Mouse (Mus musculus): ENCODE data around the gene Allc.
A peak's percentile ranks its signal among the peaks of the same experiment; 100 is the strongest.

Allc gene

DNA sequence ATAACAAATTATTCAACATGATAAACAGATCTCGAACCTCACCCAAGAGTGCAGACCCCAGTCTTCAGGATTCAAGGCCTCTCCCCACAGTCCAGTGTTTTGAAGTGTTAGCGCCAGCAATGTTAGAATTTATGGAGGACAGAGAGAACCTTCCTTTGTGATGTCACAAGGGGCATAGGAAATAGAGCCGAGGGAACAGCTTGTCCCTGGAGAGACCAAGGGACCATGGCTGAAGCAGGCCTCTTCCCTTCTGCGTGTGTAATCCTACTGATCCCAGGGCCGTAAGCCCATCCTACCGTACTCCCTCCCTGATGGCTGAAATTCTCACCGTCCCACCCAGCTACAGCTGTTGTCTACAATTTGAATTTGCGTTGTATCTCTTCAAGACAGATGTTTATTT, at the start of gene Allc:
Gene Allc (minus strand): TSS at position 101 of the 400 bp plus-strand sequence.
- no peak for DNase-seq (ENCODE audit: low read depth, low spot score)

DNA sequence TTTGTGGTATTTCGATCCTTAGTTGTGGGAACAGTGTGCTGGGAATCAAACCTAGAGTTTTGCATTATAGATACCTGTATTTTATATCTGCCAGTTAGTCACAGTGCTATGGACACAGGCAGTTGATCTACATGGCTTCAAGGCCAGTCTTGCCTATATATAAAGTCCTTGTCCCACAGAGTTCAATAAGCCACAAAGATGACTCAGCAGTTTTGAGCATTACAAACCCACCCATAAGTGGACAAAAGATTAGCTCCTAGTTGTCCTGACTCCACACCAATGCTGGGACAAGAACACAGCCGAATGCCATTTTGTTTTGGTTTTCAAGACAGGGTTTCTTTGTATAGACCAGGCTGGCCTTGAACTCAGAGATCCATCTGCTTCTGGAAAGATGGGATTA, 46.1 kb upstream of the Allc start:
- DNase-seq (ENCODE audit: low read depth, low spot score): peak; percentile 26

DNA sequence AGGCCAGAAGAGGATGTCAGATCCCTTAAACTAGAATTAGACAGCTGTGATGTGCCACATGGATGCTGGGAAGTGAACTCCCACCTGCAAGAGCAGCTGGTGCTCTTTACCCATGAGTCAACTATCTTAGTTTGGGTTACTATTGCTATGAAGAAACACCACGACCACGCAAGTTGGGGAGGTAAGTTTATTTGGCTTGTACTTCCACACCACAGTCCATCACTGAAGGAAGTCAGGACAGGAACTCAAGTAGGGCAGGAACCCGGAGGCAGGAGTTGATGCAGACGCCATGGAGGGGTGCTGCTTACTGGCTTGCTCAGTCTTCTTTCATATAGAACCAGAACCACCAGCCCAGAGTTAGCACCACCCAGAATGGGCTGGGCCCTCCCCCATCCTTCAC, 44.8 kb upstream of the Allc start:
- no peak for DNase-seq (ENCODE audit: low read depth, low spot score)

DNA sequence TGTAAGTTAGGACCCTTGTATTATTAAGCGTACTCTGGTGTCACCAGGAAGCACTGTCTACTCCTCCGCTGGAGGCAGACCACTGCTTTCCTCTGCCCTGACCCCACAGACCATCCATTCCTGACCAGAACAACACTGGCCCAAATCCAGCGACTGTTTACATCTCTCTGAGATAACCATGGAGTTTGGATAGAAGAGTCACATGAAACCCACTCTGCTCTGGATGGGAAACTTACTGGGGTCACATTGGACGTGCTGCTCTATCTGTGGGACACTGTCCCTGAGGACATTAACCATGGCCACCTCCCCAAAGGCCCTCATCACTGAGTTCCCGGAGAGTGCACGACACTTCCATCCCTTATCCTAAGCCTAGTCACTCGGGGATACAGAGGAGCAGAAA, 43.1 kb upstream of the Allc start:
- no peak for DNase-seq (ENCODE audit: low read depth, low spot score)

DNA sequence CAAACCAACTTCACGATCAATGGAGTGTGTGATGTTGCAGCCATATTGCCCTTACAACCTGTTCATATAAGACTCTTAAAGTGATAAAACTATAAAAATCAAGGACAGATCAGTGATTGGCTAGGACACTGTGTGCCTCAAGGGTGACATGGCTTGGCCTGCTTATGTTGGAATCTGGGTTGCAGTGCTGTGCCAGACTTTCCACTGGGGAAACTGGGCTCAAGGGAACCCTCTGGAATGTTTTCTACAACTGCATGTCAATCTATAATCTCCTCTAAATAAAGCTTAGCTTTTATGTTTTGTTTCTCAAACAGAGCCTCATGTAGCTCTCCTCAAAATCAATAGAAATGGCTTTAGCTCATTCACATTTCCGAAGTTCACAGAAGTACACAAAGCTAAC, 41.9 kb upstream of the Allc start:
- DNase-seq (ENCODE audit: low read depth, low spot score): no peak

DNA sequence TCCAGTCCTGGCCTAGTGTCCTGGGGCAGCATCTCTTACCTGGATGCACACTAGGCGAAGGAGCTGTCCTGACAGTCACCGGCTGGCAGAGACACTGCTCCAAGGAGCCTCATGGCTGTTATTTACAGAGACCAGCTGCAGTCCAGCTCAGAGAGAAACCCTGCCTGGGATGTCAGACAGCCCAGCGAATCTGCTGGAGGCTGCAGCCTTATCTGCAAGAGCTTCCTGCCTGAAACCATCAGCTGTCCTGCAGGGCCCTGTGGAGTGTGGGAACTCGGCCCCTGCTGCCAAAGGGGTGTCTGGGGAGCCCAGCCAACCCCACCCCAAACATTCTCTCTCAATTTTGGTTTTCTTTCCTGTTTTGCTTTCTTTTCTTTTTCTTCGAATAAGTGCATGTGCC, 40.9 kb upstream of the Allc start, which contains the start of gene Colec11:
Gene Colec11 (minus strand): TSS at position 183 of the 400 bp plus-strand sequence.
- no peak for DNase-seq (ENCODE audit: low read depth, low spot score)

DNA sequence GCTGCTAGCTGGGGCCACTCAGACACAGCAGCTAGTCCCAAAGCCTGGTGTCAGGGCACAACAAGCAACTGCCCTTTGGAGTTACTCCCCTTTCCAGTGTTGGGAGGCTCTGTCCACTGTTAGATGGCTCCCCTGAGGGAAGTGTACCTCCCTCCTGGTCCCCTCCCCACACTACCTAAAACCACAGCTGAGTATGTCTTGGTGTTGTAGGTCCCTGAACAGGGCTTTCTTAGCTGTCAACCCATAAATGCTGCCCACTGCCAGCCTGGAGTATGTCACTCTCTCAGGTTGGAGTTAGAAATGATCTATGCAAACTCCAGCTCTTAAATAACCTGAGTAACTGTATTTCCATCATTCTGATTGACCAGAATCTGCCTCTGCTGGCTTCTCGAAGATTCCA, 40.3 kb upstream of the Allc start:
- no peak for DNase-seq (ENCODE audit: low read depth, low spot score)

DNA sequence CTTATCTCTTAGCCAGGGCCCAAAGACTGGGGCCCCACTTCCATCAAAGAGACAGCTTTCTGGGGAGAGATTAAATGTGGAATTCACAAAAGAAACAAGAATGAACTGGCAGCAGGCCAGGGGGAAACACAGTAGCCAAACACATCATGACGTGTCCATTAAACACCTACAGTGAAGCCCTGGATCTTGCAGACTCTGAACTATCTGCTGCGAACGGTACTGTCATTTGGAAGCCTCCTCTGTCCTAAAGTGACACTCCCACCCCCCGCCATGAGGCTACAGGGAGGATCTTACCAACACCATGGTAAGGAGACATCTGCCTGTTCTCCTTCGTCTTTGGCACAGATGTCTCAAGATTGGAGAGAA, 39.8 kb upstream of the Allc start:
- DNase-seq (ENCODE audit: low read depth, low spot score): no peak

DNA sequence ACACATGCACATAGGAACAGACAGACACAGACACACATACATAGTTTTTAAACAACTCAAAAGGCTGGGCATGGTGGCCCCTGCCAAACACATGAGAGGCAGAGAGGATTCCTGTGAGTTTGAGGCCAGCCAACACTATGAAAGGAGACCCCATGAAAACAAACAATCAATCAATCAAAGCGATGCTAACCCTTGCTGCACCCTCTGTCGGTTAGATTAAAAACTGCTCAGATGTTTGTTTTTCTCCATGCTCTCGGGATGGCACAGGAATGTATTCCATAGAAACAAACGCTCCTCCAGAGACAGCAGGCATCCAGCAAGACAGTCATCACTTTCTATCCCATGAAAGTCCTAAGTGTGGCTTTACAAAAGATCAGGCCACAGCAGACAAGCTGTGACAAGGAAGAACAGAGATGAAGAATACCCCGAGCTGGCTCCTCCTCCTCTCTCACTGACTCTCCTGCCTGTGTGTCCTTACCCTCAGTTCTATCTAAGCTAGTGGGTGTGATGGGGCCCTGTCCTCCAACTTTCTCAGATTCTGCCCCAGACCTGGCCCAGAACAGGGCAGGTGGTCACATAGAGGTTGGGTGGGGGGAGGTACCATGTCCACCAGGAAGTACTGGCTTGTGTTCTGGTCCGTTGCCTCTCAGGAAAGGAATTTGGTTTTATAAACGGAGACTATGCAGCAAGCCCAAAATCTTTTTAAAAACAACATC, 39.3 kb upstream of the Allc start:
- DNase-seq (ENCODE audit: low read depth, low spot score): no peak

DNA sequence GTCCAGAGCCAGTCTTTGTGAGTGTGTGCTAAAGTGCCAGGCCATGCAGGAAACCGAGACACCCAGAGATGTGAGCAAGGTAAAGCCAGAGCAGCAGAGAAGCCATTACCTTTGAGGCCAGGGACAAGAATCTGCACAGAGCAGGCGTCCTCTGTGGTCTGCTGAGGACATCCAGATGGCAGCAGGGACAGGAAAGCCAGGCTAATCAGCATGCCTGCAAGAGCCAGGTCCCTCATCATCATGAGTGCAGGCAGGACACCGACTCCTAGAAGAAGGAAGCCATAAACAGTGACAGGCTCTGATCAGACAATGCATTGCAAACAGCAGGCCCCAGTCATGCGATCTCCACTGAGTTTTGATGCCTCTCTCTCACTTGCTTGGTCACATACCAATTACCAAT, 35.0 kb upstream of the Allc start:
- DNase-seq (ENCODE audit: low read depth, low spot score): no peak

DNA sequence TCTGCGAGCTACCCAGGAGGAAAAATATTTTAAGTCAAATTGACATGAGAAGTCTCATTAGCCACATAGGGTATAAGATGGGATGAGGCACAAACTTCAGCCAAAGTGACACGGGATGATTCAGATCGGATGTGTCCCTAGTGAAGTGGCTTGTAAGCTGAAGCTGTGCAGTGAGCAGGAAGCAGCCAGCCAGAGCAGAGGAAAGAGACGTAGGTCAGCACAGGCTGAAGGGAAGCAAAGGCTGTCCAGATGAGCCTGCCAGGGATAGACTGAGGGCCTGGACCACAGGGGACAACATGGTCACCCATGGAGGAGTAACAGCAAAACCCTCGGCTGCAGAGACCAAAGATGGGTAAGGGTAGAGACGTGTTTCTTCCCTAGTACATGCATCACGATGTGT, 32.1 kb upstream of the Allc start:
- DNase-seq (ENCODE audit: low read depth, low spot score): no peak

DNA sequence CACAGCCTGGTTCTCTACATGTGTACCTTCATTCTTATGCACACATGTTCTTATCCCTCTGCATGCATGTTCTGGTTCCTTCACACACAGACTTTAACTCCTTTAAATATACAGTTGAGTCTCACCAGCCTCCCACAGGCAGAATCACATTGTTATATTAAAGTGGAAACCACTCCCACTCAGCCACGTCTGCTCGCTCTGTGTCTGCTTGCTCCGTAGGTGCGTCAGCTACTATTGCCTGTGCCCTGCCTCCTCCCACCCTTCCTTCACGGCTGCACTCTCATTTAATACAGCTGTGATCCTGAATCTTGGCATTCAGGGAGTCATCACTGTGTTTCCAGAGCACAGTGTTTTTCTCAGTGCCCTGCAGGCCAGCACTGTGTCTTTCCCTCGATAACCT, 30.1 kb upstream of the Allc start:
- no peak for DNase-seq (ENCODE audit: low read depth, low spot score)

DNA sequence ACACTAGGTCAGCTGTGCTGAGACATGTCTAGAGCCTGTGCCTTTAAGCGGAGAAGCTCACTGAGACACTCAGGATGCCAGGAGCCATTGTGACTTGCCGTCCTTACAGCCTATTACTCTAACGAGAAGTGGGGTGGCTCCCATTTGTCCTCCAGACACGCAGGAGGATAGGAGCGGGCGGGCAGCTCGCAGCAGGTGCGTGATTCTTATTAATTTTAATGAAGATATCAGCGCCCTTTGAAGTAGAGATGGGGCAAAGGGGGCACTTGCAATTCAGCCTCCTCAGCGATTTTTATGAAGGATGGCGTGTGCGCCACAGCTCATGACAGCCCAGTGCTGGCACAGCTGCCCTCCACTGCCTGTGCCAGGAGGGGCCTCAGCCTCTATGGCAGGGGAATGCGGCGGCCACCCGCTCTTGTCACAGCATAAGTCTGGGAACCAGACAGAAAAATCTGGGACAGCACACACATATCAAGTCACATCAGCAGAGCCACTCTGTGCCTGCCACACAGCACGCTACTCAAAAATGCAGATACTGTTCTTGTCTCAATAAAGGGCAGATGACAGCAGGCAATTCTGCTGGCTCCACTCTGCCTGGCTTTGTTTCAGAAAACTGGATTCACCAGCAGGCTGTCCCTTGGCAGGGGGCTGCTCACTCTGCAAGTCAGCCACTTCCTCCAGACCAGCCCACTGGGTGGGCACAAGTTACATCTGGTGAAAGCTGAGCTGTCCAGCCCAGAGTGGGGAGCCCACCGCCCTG, 25.4 kb upstream of the Allc start:
- DNase-seq (ENCODE audit: low read depth, low spot score): no peak

DNA sequence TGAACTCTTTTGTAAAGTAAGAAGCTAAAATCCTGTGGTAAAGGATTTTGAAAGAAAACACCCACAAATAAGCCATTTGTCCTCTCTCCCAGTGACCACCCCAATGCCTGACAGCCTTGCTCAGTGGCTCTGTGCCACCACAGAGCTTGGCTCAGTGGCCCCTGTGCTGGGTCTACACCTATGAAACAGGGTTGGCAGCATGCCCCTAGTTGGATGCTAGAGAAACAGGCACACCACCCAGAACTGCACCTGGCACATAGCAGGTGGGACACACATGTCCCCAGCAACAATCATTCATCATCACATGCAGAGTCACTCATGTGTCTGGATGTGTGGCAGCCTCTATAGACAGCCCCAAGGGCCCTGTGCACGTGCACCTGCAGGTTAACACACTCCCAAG, 21.2 kb upstream of the Allc start:
- DNase-seq (ENCODE audit: low read depth, low spot score): no peak

DNA sequence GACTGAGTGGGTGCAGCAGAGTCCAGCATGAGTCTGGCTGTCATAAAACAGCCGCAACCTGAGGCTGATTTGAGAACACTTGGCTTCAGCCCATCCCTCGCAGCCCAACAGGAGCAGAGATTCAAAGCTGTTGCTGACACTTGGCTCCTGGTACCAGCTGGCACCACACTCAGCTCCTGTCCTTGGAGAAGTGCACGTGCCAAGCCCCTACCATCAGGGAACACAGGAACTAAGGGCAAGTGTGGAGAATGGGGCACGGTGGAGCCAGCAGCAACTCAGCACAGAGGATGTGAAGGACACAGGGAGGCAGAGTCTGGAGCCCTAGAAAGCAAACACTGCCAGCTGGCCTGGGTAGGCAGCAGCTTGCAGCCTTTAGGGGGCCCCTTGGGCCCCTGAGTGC, 19.9 kb upstream of the Allc start:
- no peak for DNase-seq (ENCODE audit: low read depth, low spot score)

DNA sequence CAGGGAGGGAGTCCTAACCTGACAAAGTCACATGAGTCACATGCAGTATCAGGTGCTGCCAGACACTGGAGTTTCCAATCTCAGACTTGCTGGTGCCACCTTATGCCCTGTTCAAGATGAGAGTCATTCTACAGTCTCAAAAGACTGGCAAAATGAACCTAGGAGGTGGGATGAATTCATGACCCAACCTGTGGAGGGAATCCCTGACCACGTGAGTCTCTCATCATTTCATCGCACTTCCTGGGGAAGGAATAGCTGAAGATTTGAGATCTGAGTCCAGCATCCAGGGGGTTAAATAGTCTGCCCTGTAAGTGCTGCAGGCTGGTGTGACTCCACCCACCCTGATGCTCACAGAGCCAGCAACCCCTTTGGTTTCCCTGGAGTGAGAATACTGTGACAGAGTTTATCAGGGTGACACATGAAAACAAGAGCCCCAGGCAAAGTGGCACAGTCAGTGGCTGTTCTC, 16.2 kb upstream of the Allc start:
- DNase-seq (ENCODE audit: low read depth, low spot score): no peak

DNA sequence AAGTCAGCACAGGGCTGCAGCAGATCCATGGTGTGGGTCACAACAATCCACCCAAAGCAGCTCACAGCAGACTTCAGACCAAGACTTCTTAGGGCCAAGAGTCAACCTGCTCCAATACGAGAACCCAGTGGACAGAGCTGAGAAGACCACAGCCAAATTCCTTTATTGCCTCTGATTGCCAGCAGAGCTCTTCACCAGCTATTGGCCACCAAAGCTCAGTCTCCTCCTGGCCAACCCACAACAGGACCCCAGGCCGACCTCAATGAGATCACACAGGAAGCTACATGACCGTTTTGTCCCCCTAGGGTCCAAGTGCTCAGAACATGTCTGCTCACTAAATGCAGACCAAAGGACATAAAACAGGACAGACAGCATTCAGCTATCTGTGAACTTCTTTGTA, 15.8 kb upstream of the Allc start:
- DNase-seq (ENCODE audit: low read depth, low spot score): no peak

DNA sequence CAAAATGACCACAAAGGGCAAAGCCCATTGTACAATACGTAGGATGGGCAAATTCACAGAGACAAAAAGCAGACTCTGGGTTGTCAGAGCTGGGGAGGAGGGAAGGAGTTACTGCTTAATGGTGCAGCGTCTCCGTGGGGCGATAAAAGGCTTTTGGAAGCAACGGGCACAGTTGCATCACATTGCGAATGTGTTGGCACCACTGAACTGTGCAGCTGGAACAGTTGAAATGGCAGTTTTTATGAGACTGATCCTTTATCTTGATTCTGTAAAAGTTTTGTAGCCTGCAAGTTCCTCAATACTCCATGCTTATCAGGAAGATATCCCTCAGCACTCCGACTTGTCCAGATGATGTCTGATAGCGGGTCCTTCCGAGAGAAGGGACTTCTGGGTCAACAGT, 15.4 kb upstream of the Allc start:
- DNase-seq (ENCODE audit: low read depth, low spot score): no peak

DNA sequence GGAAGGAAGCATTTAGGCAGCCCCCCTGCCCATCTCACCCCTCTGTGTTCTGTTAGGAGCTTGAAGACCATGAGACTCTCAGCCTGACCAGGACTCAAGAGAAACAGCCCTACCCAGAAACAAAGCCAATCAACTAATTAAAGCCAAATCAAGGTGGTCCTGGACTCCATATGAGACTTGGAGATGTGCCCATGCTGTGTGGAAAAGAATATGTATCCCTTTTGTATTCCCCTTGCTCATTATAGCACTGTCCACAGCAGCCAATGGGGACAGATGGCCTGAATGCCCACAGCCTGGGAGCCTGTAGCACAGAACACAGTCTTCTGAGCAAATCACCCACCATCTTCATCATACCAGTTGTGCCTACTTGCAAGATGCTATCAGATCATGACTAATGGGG, 14.5 kb upstream of the Allc start:
- DNase-seq (ENCODE audit: low read depth, low spot score): no peak

DNA sequence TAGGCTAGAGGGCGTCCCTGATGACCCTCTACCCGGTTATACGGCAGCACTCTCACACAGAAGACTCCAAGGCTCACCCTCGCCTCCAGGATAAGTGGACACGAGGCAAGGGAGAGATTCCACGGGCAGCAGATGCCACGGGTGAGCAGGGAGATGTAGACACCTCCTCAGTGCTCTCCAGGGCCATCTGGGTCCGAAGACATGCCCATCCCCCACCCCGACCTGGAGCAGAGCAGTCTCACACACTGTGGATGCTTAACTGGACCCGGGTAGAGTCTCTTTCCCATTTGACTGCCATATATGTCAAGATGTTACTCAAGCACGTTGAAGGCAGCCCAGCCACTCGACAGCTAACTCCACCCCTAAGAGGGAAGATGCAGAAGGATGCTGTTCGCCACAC, 8.1 kb upstream of the Allc start:
- DNase-seq (ENCODE audit: low read depth, low spot score): no peak

DNA sequence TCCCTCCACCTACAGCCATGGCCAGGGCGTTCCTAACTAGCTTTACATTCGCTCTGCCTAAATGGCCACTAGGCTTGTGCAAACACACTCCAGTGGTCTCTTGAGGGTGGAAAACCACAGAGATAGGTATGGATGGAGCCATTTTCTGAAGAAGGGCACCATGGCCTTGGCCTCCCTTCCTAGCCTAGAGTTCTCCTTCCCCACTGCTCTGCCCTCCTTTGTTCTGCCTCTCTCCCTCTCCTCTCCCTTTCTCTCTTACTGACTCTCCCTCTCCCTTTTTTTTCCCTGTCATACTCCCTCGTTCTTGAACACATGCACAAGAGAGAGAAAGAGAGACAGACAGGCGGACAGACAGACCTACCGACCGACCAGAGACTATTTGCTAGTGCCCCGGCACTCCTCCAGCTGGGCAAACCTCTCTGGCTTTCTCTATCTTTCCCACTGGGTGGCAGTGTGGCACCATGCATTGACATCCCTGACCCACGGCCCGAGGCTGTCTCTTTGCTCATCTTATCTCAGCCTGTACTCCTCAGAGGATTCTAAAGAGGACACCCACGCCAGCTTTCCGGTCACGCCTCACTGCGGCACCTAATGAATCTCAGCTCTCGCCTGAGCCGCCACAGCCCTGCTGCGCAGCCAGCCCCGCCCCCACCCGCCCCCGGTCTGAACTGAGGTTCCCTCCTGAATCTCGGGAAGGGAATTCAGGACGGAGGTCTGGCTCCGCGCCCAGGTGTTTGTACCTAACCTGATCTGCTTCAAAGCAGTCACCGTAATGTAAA, 7.0 kb upstream of the Allc start:
- DNase-seq (ENCODE audit: low read depth, low spot score): peak; percentile 85

DNA sequence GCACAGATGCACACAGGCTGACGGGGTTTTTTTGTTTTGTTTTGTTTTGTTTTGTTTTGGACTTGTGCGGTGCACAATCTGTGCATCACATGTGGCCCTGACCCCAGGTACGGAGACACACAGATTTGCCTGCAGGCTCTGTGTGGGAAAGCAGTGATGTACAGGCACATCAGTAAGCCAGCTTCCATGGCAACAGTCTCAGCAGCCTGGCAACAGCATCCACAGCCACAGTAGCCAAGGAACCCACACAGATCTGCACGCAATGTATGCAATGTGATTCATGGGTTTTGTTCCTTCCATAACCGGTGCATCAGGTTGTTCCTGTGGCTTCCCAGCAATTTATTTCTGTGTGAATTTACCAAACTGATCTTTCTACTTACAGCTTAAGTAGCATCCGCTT, 5.6 kb upstream of the Allc start:
- no peak for DNase-seq (ENCODE audit: low read depth, low spot score)

DNA sequence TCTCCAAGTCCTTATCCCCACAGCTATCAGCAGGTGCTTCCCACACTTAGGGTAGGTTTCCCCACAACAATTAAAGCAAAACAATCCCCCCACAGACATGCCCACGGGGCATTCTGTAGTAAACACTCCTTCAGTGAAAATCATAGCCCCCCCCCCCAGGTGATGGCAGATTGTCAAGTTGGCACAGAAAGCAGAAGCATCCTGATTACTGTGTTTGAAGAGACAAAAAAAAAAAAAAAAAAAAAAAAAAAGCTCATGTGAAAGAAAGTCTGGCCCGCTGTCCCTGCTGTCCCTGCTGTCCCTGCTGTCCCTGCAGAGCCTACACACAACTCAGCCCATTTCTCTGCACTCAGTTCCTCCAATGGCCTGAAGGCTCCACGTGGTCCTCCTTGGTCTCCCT, 1.7 kb upstream of the Allc start:
- no peak for DNase-seq (ENCODE audit: low read depth, low spot score)
